Comparison of ENCODE assay signal across 17 mouse cellular contexts in genomic region chr11:101470206-101470605, GRCm38 (mm10). TPM values are rescaled to one million over a fixed set of nuclear protein-coding genes. Genes with fewer than 3 reads are reported as not detected.
A peak's percentile ranks its signal among the peaks of the same experiment; 100 is the strongest.
DNase-seq lines count a peak whose midpoint lies in the region; ATAC-seq and TF ChIP-seq lines count a peak whose summit lies in the region.
"Had no signal": no experiment of that assay in that cellular context is flagged by ENCODE, and none has a peak within 500 bp of the region (broad histone marks: within the 10 kb centered on the region; RNA-seq: fewer than 3 reads in every experiment).

No protein-coding gene starts in this region.

- H3K9ac ChIP-seq in heart, embryonic 12.5 days: peak overlapping the region; percentile 26; the same call in 1 of the 2 replicates
- peak overlapping the region; percentile 46 for H3K9ac ChIP-seq in hindbrain, embryonic 13.5 days
- H3K9ac ChIP-seq in neural tube, embryonic 13.5 days: peak overlapping the region; percentile 49; the same call in 1 of the 2 replicates
- H3K9ac ChIP-seq: limb, embryonic 12.5 days; liver, embryonic 15.5 days had no signal

- H3K4me2 ChIP-seq in heart, embryonic 12.5 days: peak overlapping the region; percentile 22
- peak overlapping the region; percentile 32 for H3K4me2 ChIP-seq in hindbrain, embryonic 13.5 days
- peak overlapping the region; percentile 41 for H3K4me2 ChIP-seq in neural tube, embryonic 13.5 days
- H3K4me2 ChIP-seq: limb, embryonic 12.5 days; liver, embryonic 15.5 days had no signal

- H3K36me3 ChIP-seq in heart, embryonic 12.5 days: no peaks in the 10 kb centered on the region
- peaks cover 7% of the 10 kb centered on the region; the same call in 1 of the 2 replicates for H3K36me3 ChIP-seq in embryonic facial prominence, embryonic 10.5 days (replicated peaks)
- H3K36me3 ChIP-seq in hindbrain, embryonic 13.5 days: peaks cover 15% of the 10 kb centered on the region
- peaks cover 17% of the 10 kb centered on the region for H3K36me3 ChIP-seq in neural tube, embryonic 13.5 days
- H3K36me3 ChIP-seq: liver, embryonic 15.5 days had no signal

- ATAC-seq in heart, embryonic 12.5 days (ENCODE audit: insufficient number of reproducible peaks, low FRiP score): no peak
- no peak for ATAC-seq in hindbrain, embryonic 13.5 days (ENCODE audit: low FRiP score)
- ATAC-seq in neural tube, embryonic 13.5 days (ENCODE audit: low read depth): no peak
- ATAC-seq: intestine, postnatal 0 days had no signal

- no peaks in the 10 kb centered on the region for H3K27me3 ChIP-seq in heart, embryonic 12.5 days (replicated peaks)
- peaks cover 42% of the 10 kb centered on the region for H3K27me3 ChIP-seq in embryonic facial prominence, embryonic 10.5 days (replicated peaks; ENCODE audit: low read depth, poor library complexity, severe bottlenecking)
- no peaks in the 10 kb centered on the region for H3K27me3 ChIP-seq in hindbrain, embryonic 13.5 days
- H3K27me3 ChIP-seq in neural tube, embryonic 13.5 days: no peaks in the 10 kb centered on the region

- no peak overlapping the region for H3K4me3 ChIP-seq in heart, embryonic 12.5 days
- peak overlapping the region; percentile 32; the same call in 1 of the 2 replicates for H3K4me3 ChIP-seq in embryonic facial prominence, embryonic 10.5 days
- H3K4me3 ChIP-seq in hindbrain, embryonic 13.5 days: peak overlapping the region; percentile 19
- peak overlapping the region; percentile 3 for H3K4me3 ChIP-seq in neural tube, embryonic 13.5 days
- H3K4me3 ChIP-seq in gastrocnemius, adult 2 months: no peak overlapping the region
- H3K4me3 ChIP-seq: limb, embryonic 12.5 days; liver, embryonic 15.5 days had no signal

- intact Hi-C loops in heart, postnatal 36 days (cut with DNase I): no loop called here
- intact Hi-C loops in gastrocnemius, adult 2 months (cut with DNase I): no loop called here

- peak overlapping the region; percentile 39; the same call in 1 of the 2 replicates for H3K27ac ChIP-seq in heart, embryonic 12.5 days (ENCODE audit: poor library complexity, severe bottlenecking)
- H3K27ac ChIP-seq in embryonic facial prominence, embryonic 10.5 days (replicated peaks): peak overlapping the region; percentile 11
- peak overlapping the region; percentile 3; the same call in 1 of the 2 replicates for H3K27ac ChIP-seq in hindbrain, embryonic 13.5 days
- no peak overlapping the region; the same call in 1 of the 2 replicates for H3K27ac ChIP-seq in neural tube, embryonic 13.5 days (replicated peaks)
- no peak overlapping the region for H3K27ac ChIP-seq in gastrocnemius, adult 2 months
- H3K27ac ChIP-seq: limb, embryonic 12.5 days; liver, embryonic 15.5 days had no signal

- H3K9me3 ChIP-seq in heart, embryonic 12.5 days (replicated peaks): no peaks in the 10 kb centered on the region
- H3K9me3 ChIP-seq in embryonic facial prominence, embryonic 10.5 days: no peaks in the 10 kb centered on the region
- H3K9me3 ChIP-seq in hindbrain, embryonic 13.5 days: no peaks in the 10 kb centered on the region
- H3K9me3 ChIP-seq in neural tube, embryonic 13.5 days: no peaks in the 10 kb centered on the region
- H3K9me3 ChIP-seq: limb, embryonic 12.5 days; liver, embryonic 15.5 days had no signal

- 29% methylated on average over 7 of the region's 7 CpGs for WGBS in heart, embryonic 12.5 days
- 23% methylated on average over 7 of the region's 7 CpGs for WGBS in embryonic facial prominence, embryonic 10.5 days
- WGBS in hindbrain, embryonic 13.5 days: 20% methylated on average over 7 of the region's 7 CpGs
- WGBS in neural tube, embryonic 13.5 days: 17% methylated on average over 7 of the region's 7 CpGs

- peaks cover 42% of the 10 kb centered on the region for H3K4me1 ChIP-seq in heart, embryonic 12.5 days (replicated peaks)
- H3K4me1 ChIP-seq in embryonic facial prominence, embryonic 10.5 days: peaks cover 64% of the 10 kb centered on the region
- peaks cover 59% of the 10 kb centered on the region for H3K4me1 ChIP-seq in hindbrain, embryonic 13.5 days (replicated peaks)
- H3K4me1 ChIP-seq in neural tube, embryonic 13.5 days (replicated peaks): peaks cover 67% of the 10 kb centered on the region

- no peak for TF ChIP-seq CTCF in gastrocnemius, adult 2 months (IDR thresholded peaks at IDR 0.05)

- DNase-seq in heart, postnatal 36 days: no peak
- no peak for DNase-seq in embryonic facial prominence, embryonic 10.5 days (ENCODE audit: low spot score)
- no peak for DNase-seq in gastrocnemius, adult 2 months
- no peak for DNase-seq in left cerebral cortex, adult 18-20 months (ENCODE audit: low spot score in 2 of 2)
- DNase-seq in layer of hippocampus, postnatal 14 days (ENCODE audit: low spot score in 2 of 2): no peak
- DNase-seq: adrenal gland, postnatal 14 days; cerebellum, postnatal 14 days; gastrocnemius, postnatal 36 days; heart, postnatal 10 days; kidney, postnatal 25 days; thymus, postnatal 4 days had no signal

RNA-seq across cellular contexts. Expression of gene Vat1, which starts 4.2 kb away (rescaled TPM):
- 39.3 and 40.4 TPM in 2 replicates for polyA plus RNA-seq in heart, embryonic 12.5 days (2016; fragmentation: Nextera tagmentation; extraction: Ambion mirVana)
- total RNA-seq in heart, postnatal 36 days (2021): 10 to 100 TPM; 22.0 to 24.9 TPM
- 21.3 and 29.6 TPM in 2 replicates for polyA plus RNA-seq in embryonic facial prominence, embryonic 10.5 days (2016; fragmentation: Nextera tagmentation; extraction: Ambion mirVana)
- 92.1 and 96.6 TPM in 2 replicates for polyA plus RNA-seq in hindbrain, embryonic 13.5 days (2015; fragmentation: Nextera tagmentation; extraction: Ambion mirVana)
- polyA plus RNA-seq in neural tube, embryonic 13.5 days (2015; fragmentation: Nextera tagmentation; extraction: Ambion mirVana): 72.6 and 75.8 TPM in 2 replicates
- 10 to 100 TPM; 10.0 to 14.5 TPM for total RNA-seq in gastrocnemius, adult 2 months (2021)
- 10 to 100 TPM; 37.9 to 44.5 TPM for total RNA-seq in left cerebral cortex, adult 18-20 months (2021)
- 10 to 100 TPM; 53.0 to 64.9 TPM for total RNA-seq in layer of hippocampus, postnatal 14 days (2021)

RNA-seq across cellular contexts. Expression of gene Rnd2, which starts 5.4 kb away (rescaled TPM):
- 30.5 and 31.9 TPM in 2 replicates for polyA plus RNA-seq in heart, embryonic 12.5 days (2016; fragmentation: Nextera tagmentation; extraction: Ambion mirVana)
- 1 to 10 TPM; 5.6 to 6.2 TPM for total RNA-seq in heart, postnatal 36 days (2021)
- polyA plus RNA-seq in embryonic facial prominence, embryonic 10.5 days (2016; fragmentation: Nextera tagmentation; extraction: Ambion mirVana): 16.5 and 31.6 TPM in 2 replicates
- polyA plus RNA-seq in hindbrain, embryonic 13.5 days (2015; fragmentation: Nextera tagmentation; extraction: Ambion mirVana): 108 and 111 TPM in 2 replicates
- 80.5 and 83.0 TPM in 2 replicates for polyA plus RNA-seq in neural tube, embryonic 13.5 days (2015; fragmentation: Nextera tagmentation; extraction: Ambion mirVana)
- 1 to 10 TPM; 3.3 to 3.5 TPM for total RNA-seq in gastrocnemius, adult 2 months (2021)
- total RNA-seq in left cerebral cortex, adult 18-20 months (2021): 100 to 1,000 TPM; 158 to 161 TPM
- total RNA-seq in layer of hippocampus, postnatal 14 days (2021): 100 to 1,000 TPM; 210 to 231 TPM

RNA-seq across cellular contexts. Expression of gene Ifi35, which starts 22.0 kb away (rescaled TPM):
- polyA plus RNA-seq in heart, embryonic 12.5 days (2016; fragmentation: Nextera tagmentation; extraction: Ambion mirVana): 11.5 and 12.3 TPM in 2 replicates
- 10 to 100 TPM; 13.3 to 15.6 TPM for total RNA-seq in heart, postnatal 36 days (2021)
- 2.1 and 3.1 TPM in 2 replicates for polyA plus RNA-seq in embryonic facial prominence, embryonic 10.5 days (2016; fragmentation: Nextera tagmentation; extraction: Ambion mirVana)
- polyA plus RNA-seq in hindbrain, embryonic 13.5 days (2015; fragmentation: Nextera tagmentation; extraction: Ambion mirVana): 3.7 and 4.0 TPM in 2 replicates
- 3.6 and 3.8 TPM in 2 replicates for polyA plus RNA-seq in neural tube, embryonic 13.5 days (2015; fragmentation: Nextera tagmentation; extraction: Ambion mirVana)
- 10 to 100 TPM in 1 of 2 experiments, 1 to 10 TPM in 1; 8.6 to 14.3 TPM for total RNA-seq in gastrocnemius, adult 2 months (2021)
- 1 to 10 TPM; 2.6 to 3.2 TPM for total RNA-seq in left cerebral cortex, adult 18-20 months (2021)
- total RNA-seq in layer of hippocampus, postnatal 14 days (2021): 1 to 10 TPM; 2.6 to 3.1 TPM

RNA-seq across cellular contexts. Expression of gene Rpl27, which starts 28.1 kb away (rescaled TPM):
- 247 and 258 TPM in 2 replicates for polyA plus RNA-seq in heart, embryonic 12.5 days (2016; fragmentation: Nextera tagmentation; extraction: Ambion mirVana)
- 10 to 100 TPM; 48.2 to 52.4 TPM for total RNA-seq in heart, postnatal 36 days (2021)
- polyA plus RNA-seq in embryonic facial prominence, embryonic 10.5 days (2016; fragmentation: Nextera tagmentation; extraction: Ambion mirVana): 469 and 481 TPM in 2 replicates
- polyA plus RNA-seq in hindbrain, embryonic 13.5 days (2015; fragmentation: Nextera tagmentation; extraction: Ambion mirVana): 301 and 310 TPM in 2 replicates
- 303 and 315 TPM in 2 replicates for polyA plus RNA-seq in neural tube, embryonic 13.5 days (2015; fragmentation: Nextera tagmentation; extraction: Ambion mirVana)
- total RNA-seq in gastrocnemius, adult 2 months (2021): 10 to 100 TPM; 31.9 to 49.4 TPM
- total RNA-seq in left cerebral cortex, adult 18-20 months (2021): 10 to 100 TPM; 51.0 to 52.1 TPM
- 10 to 100 TPM; 45.9 to 49.9 TPM for total RNA-seq in layer of hippocampus, postnatal 14 days (2021)

RNA-seq across cellular contexts. Expression of gene Ptges3l, which starts 45.1 kb away (rescaled TPM):
- polyA plus RNA-seq in heart, embryonic 12.5 days (2016; fragmentation: Nextera tagmentation; extraction: Ambion mirVana): 80.3 and 80.5 TPM in 2 replicates
- 10 to 100 TPM; 50.6 to 66.9 TPM for total RNA-seq in heart, postnatal 36 days (2021)
- 3.9 and 4.7 TPM in 2 replicates for polyA plus RNA-seq in embryonic facial prominence, embryonic 10.5 days (2016; fragmentation: Nextera tagmentation; extraction: Ambion mirVana)
- polyA plus RNA-seq in hindbrain, embryonic 13.5 days (2015; fragmentation: Nextera tagmentation; extraction: Ambion mirVana): 2.3 and 2.8 TPM in 2 replicates
- polyA plus RNA-seq in neural tube, embryonic 13.5 days (2015; fragmentation: Nextera tagmentation; extraction: Ambion mirVana): 3.3 and 4.3 TPM in 2 replicates
- total RNA-seq in gastrocnemius, adult 2 months (2021): 10 to 100 TPM; 82.0 to 90.7 TPM
- 1 to 10 TPM; 4.1 to 4.5 TPM for total RNA-seq in left cerebral cortex, adult 18-20 months (2021)
- total RNA-seq in layer of hippocampus, postnatal 14 days (2021): 1 to 10 TPM; 3.2 to 4.8 TPM

Comparison
In these comparisons a context has a peak if more than half of its experiments do, and no peak if none do; other contexts are left out.
1. H3K27ac ChIP-seq: peak in heart, embryonic 12.5 days (single experiment), embryonic facial prominence, embryonic 10.5 days (single experiment) and hindbrain, embryonic 13.5 days (single experiment); none in neural tube, embryonic 13.5 days (single experiment) and gastrocnemius, adult 2 months (single experiment).
2. H3K4me3 ChIP-seq: peak in embryonic facial prominence, embryonic 10.5 days (single experiment), hindbrain, embryonic 13.5 days (single experiment) and neural tube, embryonic 13.5 days (single experiment); none in heart, embryonic 12.5 days (single experiment) and gastrocnemius, adult 2 months (single experiment).
3. RNA of gene Rnd2, which starts 5.4 kb away (total RNA-seq): 210 to 231 TPM in layer of hippocampus, postnatal 14 days and 158 to 161 TPM in left cerebral cortex, adult 18-20 months; 5.6 to 6.2 TPM in heart, postnatal 36 days and 3.3 to 3.5 TPM in gastrocnemius, adult 2 months; every median in the first group is over 10 times any median in the second.
4. Peak in every context shown above with its lines, with median percentiles within 50 percentile points of each other: H3K4me2 ChIP-seq and H3K9ac ChIP-seq.